Mouse (Mus musculus): ENCODE measurements around the gene Hist1h2bq.

Hist1h2bq gene

DNA sequence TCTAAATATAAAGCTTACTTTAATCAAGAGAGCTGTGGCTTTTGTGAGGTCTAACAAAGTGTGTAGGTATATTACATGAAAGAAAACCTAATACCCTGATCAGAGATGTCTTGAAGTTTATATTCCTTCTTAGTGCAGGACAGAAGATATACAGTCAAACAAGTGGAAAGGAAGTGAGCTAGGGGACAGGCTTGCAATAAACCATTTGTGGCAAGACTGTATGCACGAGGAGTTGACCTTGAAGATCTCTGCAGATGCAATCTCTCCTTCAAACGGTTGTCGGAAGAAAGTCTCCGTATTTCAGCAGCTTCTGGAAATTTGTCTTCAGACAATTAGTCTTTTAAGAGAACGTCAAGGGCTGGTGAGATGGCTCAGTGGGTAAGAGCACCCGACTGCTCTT, 20.1 kb downstream of the Hist1h2bq start:
- DNase-seq (ENCODE audit: low read depth) = no peak

DNA sequence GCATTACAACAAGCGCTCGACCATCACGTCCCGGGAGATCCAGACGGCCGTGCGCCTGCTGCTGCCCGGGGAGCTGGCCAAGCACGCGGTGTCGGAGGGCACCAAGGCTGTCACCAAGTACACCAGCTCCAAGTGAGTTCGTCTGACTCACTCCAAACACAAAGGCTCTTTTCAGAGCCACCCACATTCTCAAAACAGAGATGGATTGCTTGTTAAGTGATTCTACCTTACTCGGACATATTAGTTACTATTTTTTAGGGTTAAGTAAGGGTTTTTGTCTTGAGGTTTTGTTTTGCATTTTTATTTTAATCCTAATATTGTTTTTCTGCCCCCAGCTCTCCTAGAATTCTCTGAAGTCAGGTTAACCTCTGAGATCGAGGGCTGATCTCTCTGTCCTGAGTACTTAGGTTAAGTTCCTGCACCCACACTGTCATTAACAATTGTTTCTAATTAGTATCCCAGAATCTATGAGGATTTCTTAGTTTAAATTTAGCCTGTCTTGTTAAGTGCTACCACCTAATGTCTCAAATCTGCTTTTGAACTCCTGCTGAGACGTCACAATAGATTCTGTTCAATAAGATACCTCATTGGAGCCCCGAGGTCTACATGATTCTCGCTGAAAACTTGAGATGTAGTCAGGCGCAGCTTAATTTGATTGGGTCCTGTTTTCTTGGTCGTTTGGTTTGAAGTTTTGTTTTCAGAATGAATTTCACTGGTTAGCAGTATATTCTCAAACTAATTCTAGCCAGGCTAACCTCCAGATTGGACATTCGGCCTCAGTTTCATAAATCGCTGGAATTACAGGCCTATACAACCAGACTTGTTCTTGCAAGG, 22.0 kb downstream of the Hist1h2bq start:
- DNase-seq (ENCODE audit: low read depth) = no peak

- DNase-seq (ENCODE audit: low read depth) = peak; percentile 97
Measured at GRCm38 (mm10) chr13:21786899-21787629, 22.9 kb downstream of the Hist1h2bq start, which contains the start of the genes Hist1h2an and Hist1h2bp. Hist1h2an (minus strand) TSS chr13:21787218. Hist1h2bp (plus strand) TSS chr13:21787461.

GRCm38 (mm10) chr13:21786189-21786898, 23.7 kb downstream of the Hist1h2bq start:
- DNase-seq (ENCODE audit: low read depth) = peak; percentile 56

GRCm38 (mm10) chr13:21784311-21784710, 25.7 kb downstream of the Hist1h2bq start:
- no peak for DNase-seq (ENCODE audit: low read depth)

GRCm38 (mm10) chr13:21783734-21784161, 26.2 kb downstream of the Hist1h2bq start:
- DNase-seq (ENCODE audit: low read depth) = peak; percentile 47

DNA sequence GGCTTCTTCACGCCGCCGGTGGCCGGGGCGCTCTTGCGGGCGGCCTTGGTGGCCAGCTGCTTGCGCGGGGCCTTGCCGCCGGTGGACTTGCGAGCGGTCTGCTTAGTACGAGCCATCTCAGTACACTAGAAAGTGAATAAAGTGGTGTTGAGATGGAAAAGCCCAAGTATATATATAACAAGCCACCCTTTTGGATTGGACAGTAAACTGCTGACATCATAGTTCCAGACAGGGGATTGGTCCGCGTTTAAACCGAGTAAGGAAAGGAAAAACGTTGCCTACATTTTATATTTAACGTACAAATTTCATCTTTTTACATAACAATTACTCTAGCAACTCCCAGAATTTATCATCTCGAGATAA, 26.8 kb downstream of the Hist1h2bq start, which contains the start of gene Hist1h3i:
Gene Hist1h3i (minus strand): TSS at position 116 of the 363 bp plus-strand sequence.
- peak; percentile 84 for DNase-seq (ENCODE audit: low read depth)

DNA sequence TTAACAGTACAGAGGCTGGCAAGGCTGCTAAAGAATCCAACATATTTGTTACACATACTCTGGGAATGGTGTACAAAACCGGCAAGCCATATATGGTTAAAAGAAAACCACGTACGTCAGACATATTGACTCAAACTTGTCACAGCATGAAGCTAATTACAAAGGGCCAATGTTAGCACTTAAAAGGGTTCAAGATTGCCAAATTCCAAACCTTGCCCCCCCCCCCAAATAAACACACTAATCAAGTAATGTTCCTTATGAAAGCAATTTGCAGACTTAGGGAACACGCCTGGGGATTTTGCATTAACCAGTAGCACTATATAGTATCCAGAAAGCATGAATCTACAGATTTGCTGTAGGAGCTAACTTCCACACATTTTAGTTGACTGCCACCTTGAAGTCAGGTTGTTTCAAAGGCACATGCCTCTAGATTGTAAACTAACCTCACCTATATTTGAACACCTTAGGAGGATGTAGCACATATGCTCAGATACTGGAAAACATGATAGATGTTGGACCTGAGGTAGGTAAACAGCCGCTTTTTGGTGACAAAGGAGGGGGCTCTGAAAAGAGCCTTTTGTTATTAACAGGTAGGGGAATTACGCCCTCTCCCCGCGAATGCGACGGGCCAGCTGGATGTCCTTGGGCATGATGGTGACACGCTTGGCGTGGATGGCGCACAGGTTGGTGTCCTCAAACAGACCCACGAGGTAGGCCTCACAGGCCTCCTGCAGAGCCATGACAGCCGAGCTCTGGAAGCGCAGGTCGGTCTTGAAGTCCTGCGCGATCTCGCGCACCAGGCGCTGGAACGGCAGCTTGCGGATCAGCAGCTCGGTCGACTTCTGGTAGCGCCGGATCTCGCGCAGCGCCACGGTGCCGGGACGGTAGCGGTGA, 27.4 kb downstream of the Hist1h2bq start:
- peak; percentile 57 for DNase-seq (ENCODE audit: low read depth)

- DNase-seq (ENCODE audit: low read depth) = no peak
Measured at GRCm38 (mm10) chr13:21781639-21782038, 28.4 kb downstream of the Hist1h2bq start.

DNA sequence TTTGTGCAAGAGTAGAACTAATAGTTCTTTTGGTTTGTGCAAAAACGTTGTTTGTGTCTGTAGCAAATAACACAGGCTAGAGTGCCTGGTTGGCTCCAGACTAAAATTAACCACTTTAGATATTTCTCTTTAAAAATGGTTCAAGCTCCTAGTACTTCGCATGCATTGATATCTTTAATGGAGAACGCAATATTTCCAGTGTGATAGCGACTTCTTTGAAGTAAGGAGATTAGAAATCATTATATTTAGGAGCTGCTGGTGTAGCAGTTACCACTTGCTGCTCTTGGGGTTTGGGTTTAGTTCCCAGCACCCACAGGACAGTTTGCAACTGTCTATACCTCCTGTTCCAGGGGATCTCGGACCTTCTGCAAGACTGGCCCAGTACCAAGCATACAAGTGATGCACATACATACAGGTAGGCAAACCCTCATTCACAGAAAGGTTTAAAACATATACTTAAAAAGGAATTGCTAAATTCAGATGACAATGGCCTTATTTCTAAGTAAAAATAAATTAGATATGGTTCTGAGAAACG, 28.9 kb downstream of the Hist1h2bq start:
- no peak for DNase-seq (ENCODE audit: low read depth)

DNA sequence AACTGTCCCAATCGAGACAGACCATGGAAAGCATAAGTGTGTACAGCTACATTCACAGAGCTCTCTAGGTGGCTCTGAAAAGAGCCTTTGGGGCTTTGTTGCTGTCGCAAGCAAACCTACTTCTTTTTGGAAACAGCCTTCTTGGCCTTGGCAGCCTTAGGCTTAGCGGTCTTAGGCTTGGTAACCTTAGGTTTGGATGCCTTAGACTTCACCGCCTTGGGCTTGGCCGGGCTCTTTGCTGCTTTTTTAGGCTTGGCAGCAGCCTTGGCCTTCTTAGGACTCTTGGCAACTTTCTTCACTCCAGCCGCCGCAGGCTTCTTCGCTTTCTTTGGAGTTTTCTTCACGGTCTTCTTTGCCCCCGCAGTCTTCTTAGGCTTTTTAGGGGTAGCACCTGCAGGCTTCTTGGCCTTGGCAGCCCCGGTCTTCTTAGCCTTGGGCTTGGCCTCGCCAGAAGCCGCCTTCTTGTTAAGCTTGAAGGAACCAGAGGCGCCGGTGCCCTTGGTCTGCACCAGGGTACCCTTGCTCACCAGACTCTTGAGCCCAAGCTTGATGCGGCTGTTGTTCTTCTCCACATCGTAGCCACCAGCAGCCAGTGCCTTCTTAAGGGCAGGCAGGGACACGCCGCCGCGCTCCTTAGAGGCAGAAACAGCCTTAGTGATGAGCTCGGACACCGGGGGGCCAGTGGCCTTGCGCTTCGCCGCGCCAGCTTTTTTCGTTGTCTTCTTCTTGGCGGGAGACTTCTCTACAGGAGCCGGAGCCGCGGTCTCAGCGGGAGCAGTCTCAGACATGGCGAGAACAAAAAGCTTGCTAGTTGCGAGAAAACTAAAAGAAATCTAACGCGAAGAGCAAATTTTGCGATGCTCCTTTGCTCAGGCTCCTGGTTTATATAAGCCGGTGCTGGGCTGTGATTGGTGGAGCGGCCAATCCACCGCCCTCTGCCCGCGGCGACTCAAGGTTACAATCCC, 29.9 kb downstream of the Hist1h2bq start, which contains the start of gene Hist1h1b:
Gene Hist1h1b (minus strand): TSS at position 859 of the 965 bp plus-strand sequence.
- DNase-seq (ENCODE audit: low read depth) = peak; percentile 80

- peak; percentile 89 for DNase-seq (ENCODE audit: low read depth)
Measured at GRCm38 (mm10) chr13:21778814-21779766, 30.9 kb downstream of the Hist1h2bq start.

All from NIH3T3 (cell line).